Mouse (Mus musculus) hindbrain, embryonic 11.5 days (tissue): ENCODE measurements around the gene Nbeal1. TPM values are rescaled to one million over a fixed set of nuclear protein-coding genes. Genes with fewer than 3 reads are reported as not detected.

Source experiments
- ATAC-seq: fragments of 200-750 bp; cut with Nextera tagmentation; 2 replicates; pipeline ENCODE4 v1.8.0; 2017; ENCODE audit warnings: mild to moderate bottlenecking, moderate TSS enrichment, moderate library complexity; ENCODE audit not compliant: low FRiP score
- DNase-seq: peaks from one replicate; pipeline ENCODE4 v3.0.0-alpha.2; 2015; ENCODE audit warnings: low spot score
- H3K27ac ChIP-seq: fragments of 300-500 bp; sonication (generic); 2 replicates; pipeline ENCODE4 v1.5.1; 2014; ENCODE audit warnings: mild to moderate bottlenecking, low read depth, low read length
- H3K27me3 ChIP-seq: fragments of 300-500 bp; sonication (generic); 2 replicates; pipeline ENCODE4 v1.6.1; 2014; ENCODE audit warnings: mild to moderate bottlenecking, low read length, moderate library complexity, mixed read lengths; ENCODE audit not compliant: control insufficient read depth, insufficient read depth
- H3K36me3 ChIP-seq: fragments of 300-500 bp; sonication (generic); 2 replicates; pipeline ENCODE4 v1.6.1; 2014; ENCODE audit warnings: mild to moderate bottlenecking, low read length, moderate library complexity, mixed read lengths; ENCODE audit not compliant: control insufficient read depth, insufficient read depth
- H3K4me1 ChIP-seq: fragments of 300-500 bp; sonication (generic); replicated peaks from 2 replicates; pipeline ENCODE4 v1.6.1; 2014; ENCODE audit warnings: low read length, mixed read lengths; ENCODE audit not compliant: control insufficient read depth, insufficient read depth
- H3K4me2 ChIP-seq: fragments of 300-500 bp; sonication (generic); replicated peaks from 2 replicates; pipeline ENCODE4 v1.6.1; 2014; ENCODE audit warnings: mild to moderate bottlenecking, low read depth, low read length
- H3K4me3 ChIP-seq: fragments of 300-500 bp; sonication (generic); 2 replicates; pipeline ENCODE4 v1.5.1; 2014; ENCODE audit warnings: low read depth, low read length
- H3K9ac ChIP-seq: fragments of 300-500 bp; sonication (generic); 2 replicates; pipeline ENCODE4 v1.6.1; 2014; ENCODE audit warnings: low read depth, low read length
- H3K9me3 ChIP-seq: fragments of 300-500 bp; sonication (generic); 2 replicates; pipeline ENCODE4 v1.6.1; 2016; ENCODE audit warnings: low read length; ENCODE audit not compliant: control insufficient read depth
- WGBS: fragments of 180-500 bp; shearing (Covaris S2); extraction: QIAGEN DNeasy Blood & Tissue Kit; methylation state at CpG from one replicate; pipeline ENCODE4 v1.1.7; 2014; 5-methylcytosine and 5-hydroxymethylcytosine counted together
- polyA plus RNA-seq: library from polyadenylated mRNA; unstranded; fragments of >200 nt; fragmentation: Nextera tagmentation; extraction: Ambion mirVana; gene quantifications from 2 replicates; pipeline ENCODE4 v1.2.1, GENCODE M21; 2014

The Nbeal1 gene
- polyA plus RNA-seq, 1 experiment from 2014 or later: 10.9 TPM

DNA sequence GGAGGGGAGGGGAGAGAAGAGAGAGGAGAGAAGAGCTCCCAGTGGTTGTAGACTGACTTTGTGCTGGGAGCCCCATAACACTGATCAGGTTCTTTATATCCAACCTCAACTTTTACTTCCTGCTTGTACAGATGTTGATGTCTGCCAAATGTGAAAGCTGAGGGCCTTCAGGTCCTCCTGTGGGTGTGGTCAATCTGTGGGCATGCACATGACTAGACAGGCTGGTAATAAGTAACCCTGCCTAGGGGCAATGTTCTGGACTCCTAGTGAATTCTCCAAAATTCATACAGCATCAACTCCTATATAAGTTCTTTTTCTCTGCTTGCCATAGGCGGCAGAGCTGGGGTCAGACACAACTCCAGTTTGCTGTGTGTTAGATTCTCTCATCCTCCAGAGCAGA lies 181.2 kb downstream of the Nbeal1 start:
- H3K4me3 ChIP-seq: no peak overlapping the region
- no peak for DNase-seq
- no peaks in the 10 kb centered on the region for H3K27me3 ChIP-seq
- H3K36me3 ChIP-seq: no peaks in the 10 kb centered on the region
- 100% methylated on average over 1 of the region's 1 CpGs for WGBS
- H3K9ac ChIP-seq: no peak overlapping the region
- ATAC-seq: no peak
- H3K27ac ChIP-seq: no peak overlapping the region
- H3K4me2 ChIP-seq: no peak overlapping the region
- H3K4me1 ChIP-seq: no peaks in the 10 kb centered on the region
- H3K9me3 ChIP-seq: no peaks in the 10 kb centered on the region

GRCm38 (mm10) chr1:60376556-60376955 lies 196.2 kb downstream of the Nbeal1 start:
- no peak overlapping the region for H3K9ac ChIP-seq
- H3K36me3 ChIP-seq: no peaks in the 10 kb centered on the region; the same call in 1 of the 2 replicates
- no peak overlapping the region for H3K4me2 ChIP-seq
- 89% methylated on average over 1 of the region's 1 CpGs for WGBS
- DNase-seq: no peak
- ATAC-seq: no peak
- H3K4me3 ChIP-seq: no peak overlapping the region
- no peaks in the 10 kb centered on the region for H3K4me1 ChIP-seq
- H3K9me3 ChIP-seq: no peaks in the 10 kb centered on the region
- H3K27me3 ChIP-seq: no peaks in the 10 kb centered on the region
- no peak overlapping the region for H3K27ac ChIP-seq

DNA sequence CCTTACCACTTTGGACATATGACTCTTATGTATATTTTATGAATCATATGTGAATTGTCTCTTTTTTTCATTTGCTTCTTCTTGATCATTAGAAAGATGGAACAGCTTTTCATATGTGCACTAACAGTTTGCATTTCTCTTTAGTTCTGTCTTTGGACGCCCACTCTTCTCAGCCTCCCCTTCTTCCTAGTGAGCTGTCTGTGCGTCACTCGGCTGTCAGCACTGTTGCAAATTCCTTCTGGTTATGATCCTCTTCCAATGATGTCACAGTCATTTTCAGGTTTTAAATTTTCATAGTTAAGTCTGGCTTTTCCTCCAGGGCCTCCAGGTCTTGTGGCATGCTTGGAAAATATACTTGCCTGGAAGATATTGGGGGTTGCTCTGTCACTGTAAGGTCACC lies 201.5 kb downstream of the Nbeal1 start:
- no peak overlapping the region for H3K4me3 ChIP-seq
- no peak overlapping the region for H3K27ac ChIP-seq
- no peak overlapping the region for H3K4me2 ChIP-seq
- H3K9me3 ChIP-seq: no peaks in the 10 kb centered on the region
- H3K4me1 ChIP-seq: no peaks in the 10 kb centered on the region
- no peak for DNase-seq
- no peaks in the 10 kb centered on the region for H3K36me3 ChIP-seq
- H3K9ac ChIP-seq: no peak overlapping the region
- WGBS: 99% methylated on average over 3 of the region's 3 CpGs
- H3K27me3 ChIP-seq: no peaks in the 10 kb centered on the region
- no peak for ATAC-seq

Other genes with a start within 250 kb of the Nbeal1 start
- 4.2 and 4.5 TPM in 2 replicates for gene Ica1l, start 137.4 kb upstream of the Nbeal1 start, polyA plus RNA-seq
- 5.7 and 5.9 TPM in 2 replicates for gene Carf, start 82.4 kb upstream of the Nbeal1 start, polyA plus RNA-seq
- gene Wdr12, start 82.0 kb upstream of the Nbeal1 start, polyA plus RNA-seq: 50.2 and 50.7 TPM in 2 replicates
- gene Cyp20a1, start 162.7 kb downstream of the Nbeal1 start, polyA plus RNA-seq: 18.3 and 21.2 TPM in 2 replicates
- gene Abi2, start 229.0 kb downstream of the Nbeal1 start, polyA plus RNA-seq: 60.0 and 60.5 TPM in 2 replicates